Mouse (Mus musculus) embryonic fibroblast, embryonic 13.5 days (primary cell): ENCODE data around the gene Ipo11. TPM values are rescaled to one million over a fixed set of nuclear protein-coding genes. Genes with fewer than 3 reads are reported as not detected.

ENCODE experiments used
- H3K27ac ChIP-seq: 2 replicates; pipeline ENCODE4 v1.5.1; 2012; ENCODE audit warnings: low read length, control low read depth, inconsistent platforms; ENCODE audit not compliant: insufficient read depth
- H3K4me1 ChIP-seq: 2 replicates; pipeline ENCODE4 v1.6.1; 2011; ENCODE audit warnings: low read length; ENCODE audit not compliant: control insufficient read depth, insufficient read depth
- H3K4me3 ChIP-seq: 2 replicates; pipeline ENCODE4 v1.5.1; 2011; ENCODE audit warnings: mild to moderate bottlenecking, control low read depth, low read length; ENCODE audit not compliant: insufficient read depth
- CTCF ChIP-seq: IDR thresholded peaks from 2 replicates; pipeline ENCODE4 v1.5.1; 2011; ENCODE audit warnings: mild to moderate bottlenecking, control low read depth, low read length, moderate library complexity, borderline replicate concordance; ENCODE audit not compliant: insufficient read depth
- POLR2A ChIP-seq: IDR thresholded peaks from 2 replicates; pipeline ENCODE4 v1.6.1; 2011; ENCODE audit warnings: low read depth, mild to moderate bottlenecking, control low read depth, low read length, moderate library complexity
- polyA plus RNA-seq: library from polyadenylated mRNA; stranded (reverse); fragments of >200 nt; gene quantifications from 2 replicates; pipeline ENCODE4 v1.2.4, GENCODE M21; 2011; ENCODE audit warnings: low read depth; ENCODE audit not compliant: missing spikeins, insufficient read length

The Ipo11 gene
- polyA plus RNA-seq: 31.5 and 38.1 TPM in 2 replicates

GRCm38 (mm10) chr13:106936256-106937137 is at the start of gene Ipo11:
Gene Ipo11 (minus strand): TSS chr13:106936958.
- TF ChIP-seq CTCF (no peak), POLR2A (peak; percentile 81)
- Histone ChIP-seq H3K27ac (no peak within 1 kb of the TSS), H3K4me3 (peak within 1 kb of the TSS; percentile 93), H3K4me1 (peaks cover 2% of the 10 kb centered on the region; the same call in 1 of the 2 replicates)

GRCm38 (mm10) chr13:106961496-106961895 is 24.7 kb upstream of the Ipo11 start:
- no peak overlapping the region for H3K4me3 ChIP-seq
- TF ChIP-seq POLR2A (no peak), CTCF (no peak)
- peak overlapping the region; percentile 70; the same call in 1 of the 2 replicates for H3K27ac ChIP-seq
- peaks cover 3% of the 10 kb centered on the region; the same call in 1 of the 2 replicates for H3K4me1 ChIP-seq

GRCm38 (mm10) chr13:106960557-106960956 is 23.8 kb upstream of the Ipo11 start:
- Histone ChIP-seq H3K4me3 (no peak overlapping the region), H3K27ac (no peak overlapping the region), H3K4me1 (peaks cover 3% of the 10 kb centered on the region; the same call in 1 of the 2 replicates)
- TF ChIP-seq POLR2A (no peak), CTCF (no peak)

GRCm38 (mm10) chr13:106958286-106958685 is 21.5 kb upstream of the Ipo11 start:
- peaks cover 3% of the 10 kb centered on the region; the same call in 1 of the 2 replicates for H3K4me1 ChIP-seq
- no peak overlapping the region for H3K4me3 ChIP-seq
- no peak for TF ChIP-seq CTCF
- no peak for TF ChIP-seq POLR2A
- no peak overlapping the region for H3K27ac ChIP-seq

GRCm38 (mm10) chr13:106957554-106957953 is 20.8 kb upstream of the Ipo11 start:
- TF ChIP-seq CTCF (no peak), POLR2A (no peak)
- H3K27ac ChIP-seq: no peak overlapping the region
- H3K4me3 ChIP-seq: no peak overlapping the region
- H3K4me1 ChIP-seq: peaks cover 3% of the 10 kb centered on the region; the same call in 1 of the 2 replicates

- no peaks in the 10 kb centered on the region for H3K4me1 ChIP-seq
- no peak overlapping the region for H3K27ac ChIP-seq
- no peak overlapping the region for H3K4me3 ChIP-seq
- TF ChIP-seq CTCF: no peak
Observed at GRCm38 (mm10) chr13:106954880-106955279, 18.1 kb upstream of the Ipo11 start.

GRCm38 (mm10) chr13:106947583-106947982 is 10.8 kb upstream of the Ipo11 start:
- Histone ChIP-seq H3K4me1 (peaks cover 7% of the 10 kb centered on the region), H3K4me3 (peak overlapping the region; percentile 79), H3K27ac (no peak overlapping the region)
- TF ChIP-seq POLR2A: no peak
- no peak for TF ChIP-seq CTCF

- Histone ChIP-seq H3K4me3 (peak within 1 kb of the TSS; percentile 79), H3K4me1 (peaks cover 7% of the 10 kb centered on the region), H3K27ac (peak within 1 kb of the TSS; percentile 42)
- TF ChIP-seq CTCF: no peak
- TF ChIP-seq POLR2A: peak; percentile 62
Observed at GRCm38 (mm10) chr13:106946594-106947540, 10.1 kb upstream of the Ipo11 start, which contains the start of gene Dimt1. Gene Dimt1 (plus strand): TSS chr13:106947127.

- peaks cover 7% of the 10 kb centered on the region for H3K4me1 ChIP-seq
- no peak overlapping the region for H3K4me3 ChIP-seq
- TF ChIP-seq CTCF (no peak), POLR2A (no peak)
- H3K27ac ChIP-seq: no peak overlapping the region
Observed at GRCm38 (mm10) chr13:106945518-106945917, 8.8 kb upstream of the Ipo11 start.
